Mouse (Mus musculus) testis, adult 2 months (tissue): Measurements from ENCODE around the gene Zfp605. TPM values are rescaled to one million over a fixed set of nuclear protein-coding genes. Genes with fewer than 3 reads are reported as not detected.

ENCODE experiments used
- H3K27ac ChIP-seq: fragments of 200-500 bp; 2 replicates; pipeline ENCODE4 v1.5.1; 2012; ENCODE audit warnings: low read depth, low read length; ENCODE audit not compliant: control insufficient read depth, insufficient read depth
- H3K27me3 ChIP-seq: fragments of 200-500 bp; 2 replicates; pipeline ENCODE4 v1.6.1; 2012; ENCODE audit warnings: mild to moderate bottlenecking, low read length, moderate library complexity; ENCODE audit not compliant: control insufficient read depth, insufficient read depth
- H3K36me3 ChIP-seq: fragments of 200-500 bp; 2 replicates; pipeline ENCODE4 v1.6.1; 2012; ENCODE audit warnings: mild to moderate bottlenecking, low read length; ENCODE audit not compliant: control insufficient read depth, insufficient read depth
- H3K4me1 ChIP-seq: fragments of 200-500 bp; 2 replicates; pipeline ENCODE4 v1.6.1; 2012; ENCODE audit warnings: low read length; ENCODE audit not compliant: control insufficient read depth, insufficient read depth
- H3K4me3 ChIP-seq: fragments of 200-500 bp; 2 replicates; pipeline ENCODE4 v1.5.1; 2012; ENCODE audit warnings: low read depth, mild to moderate bottlenecking, low read length, moderate library complexity, mixed read lengths; ENCODE audit not compliant: control insufficient read depth
- CTCF ChIP-seq: fragments of 200-500 bp; IDR thresholded peaks from 2 replicates; pipeline ENCODE4 v1.5.1; 2012; ENCODE audit warnings: low read depth, mild to moderate bottlenecking, inconsistent platforms, low read length, moderate library complexity; ENCODE audit not compliant: control insufficient read depth, insufficient read depth, insufficient replicate concordance
- POLR2A ChIP-seq: fragments of 200-500 bp; IDR thresholded peaks from 2 replicates; pipeline ENCODE4 v1.6.1; 2012; ENCODE audit warnings: low read depth, mild to moderate bottlenecking, inconsistent platforms, low read length, moderate library complexity; ENCODE audit not compliant: control insufficient read depth
- polyA plus RNA-seq: library from polyadenylated mRNA; depleted of rRNA; stranded (reverse); fragments of >200 nt; gene quantifications from 2 replicates; pipeline ENCODE4 v1.2.3, GENCODE M21; 2012

Gene Zfp605
- polyA plus RNA-seq, 1 experiment = 0.25 TPM

GRCm38 (mm10) chr5:110135293-110136086 lies 25.6 kb downstream of the Zfp605 start, which contains the start of gene Chfr:
Gene Chfr (plus strand): TSS chr5:110135842.
- TF ChIP-seq POLR2A (peak; percentile 93), CTCF (no peak)
- Histone ChIP-seq H3K36me3 (no peaks in the 10 kb centered on the region), H3K27me3 (no peaks in the 10 kb centered on the region), H3K4me3 (peak within 1 kb of the TSS; percentile 94), H3K27ac (peak within 1 kb of the TSS; percentile 85), H3K4me1 (no peaks in the 10 kb centered on the region)

- peak overlapping the region; percentile 85 for H3K27ac ChIP-seq
- H3K4me1 ChIP-seq = no peaks in the 10 kb centered on the region
- H3K36me3 ChIP-seq = no peaks in the 10 kb centered on the region
- H3K4me3 ChIP-seq = peak overlapping the region; percentile 94
- no peaks in the 10 kb centered on the region for H3K27me3 ChIP-seq
- no peak for TF ChIP-seq POLR2A
- no peak for TF ChIP-seq CTCF
Measured at GRCm38 (mm10) chr5:110136087-110136464, 26.2 kb downstream of the Zfp605 start.

- Histone ChIP-seq H3K27ac (no peak overlapping the region), H3K4me1 (no peaks in the 10 kb centered on the region), H3K4me3 (no peak overlapping the region), H3K27me3 (no peaks in the 10 kb centered on the region), H3K36me3 (no peaks in the 10 kb centered on the region; the same call in 1 of the 2 replicates)
- no peak for TF ChIP-seq CTCF
- no peak for TF ChIP-seq POLR2A
Measured at GRCm38 (mm10) chr5:110137816-110138215, 27.9 kb downstream of the Zfp605 start.

- H3K4me1 ChIP-seq = no peaks in the 10 kb centered on the region
- H3K36me3 ChIP-seq = no peaks in the 10 kb centered on the region; the same call in 1 of the 2 replicates
- H3K4me3 ChIP-seq = no peak overlapping the region
- H3K27me3 ChIP-seq = no peaks in the 10 kb centered on the region
- H3K27ac ChIP-seq = no peak overlapping the region
- no peak for TF ChIP-seq CTCF
- TF ChIP-seq POLR2A = no peak
Measured at GRCm38 (mm10) chr5:110139325-110139724, 29.4 kb downstream of the Zfp605 start.

- no peak overlapping the region for H3K27ac ChIP-seq
- H3K4me1 ChIP-seq = no peaks in the 10 kb centered on the region
- H3K4me3 ChIP-seq = no peak overlapping the region
- peaks cover 1% of the 10 kb centered on the region; the same call in 1 of the 2 replicates for H3K36me3 ChIP-seq
- no peaks in the 10 kb centered on the region for H3K27me3 ChIP-seq
- TF ChIP-seq POLR2A (no peak), CTCF (no peak)
Measured at GRCm38 (mm10) chr5:110140424-110140823, 30.5 kb downstream of the Zfp605 start.

GRCm38 (mm10) chr5:110142309-110142708 lies 32.4 kb downstream of the Zfp605 start:
- H3K4me1 ChIP-seq = no peaks in the 10 kb centered on the region
- H3K4me3 ChIP-seq = no peak overlapping the region
- no peaks in the 10 kb centered on the region for H3K27me3 ChIP-seq
- H3K27ac ChIP-seq = no peak overlapping the region
- H3K36me3 ChIP-seq = peaks cover 2% of the 10 kb centered on the region; the same call in 1 of the 2 replicates
- TF ChIP-seq POLR2A (no peak), CTCF (no peak)

- H3K4me3 ChIP-seq = no peak overlapping the region
- TF ChIP-seq CTCF (no peak), POLR2A (no peak)
- no peaks in the 10 kb centered on the region for H3K27me3 ChIP-seq
- H3K4me1 ChIP-seq = no peaks in the 10 kb centered on the region
- no peak overlapping the region for H3K27ac ChIP-seq
- H3K36me3 ChIP-seq = peaks cover 2% of the 10 kb centered on the region
Measured at GRCm38 (mm10) chr5:110143007-110143406, 33.1 kb downstream of the Zfp605 start.
